8 mouse cellular contexts compared by ENCODE assay signal in the genomic region with DNA sequence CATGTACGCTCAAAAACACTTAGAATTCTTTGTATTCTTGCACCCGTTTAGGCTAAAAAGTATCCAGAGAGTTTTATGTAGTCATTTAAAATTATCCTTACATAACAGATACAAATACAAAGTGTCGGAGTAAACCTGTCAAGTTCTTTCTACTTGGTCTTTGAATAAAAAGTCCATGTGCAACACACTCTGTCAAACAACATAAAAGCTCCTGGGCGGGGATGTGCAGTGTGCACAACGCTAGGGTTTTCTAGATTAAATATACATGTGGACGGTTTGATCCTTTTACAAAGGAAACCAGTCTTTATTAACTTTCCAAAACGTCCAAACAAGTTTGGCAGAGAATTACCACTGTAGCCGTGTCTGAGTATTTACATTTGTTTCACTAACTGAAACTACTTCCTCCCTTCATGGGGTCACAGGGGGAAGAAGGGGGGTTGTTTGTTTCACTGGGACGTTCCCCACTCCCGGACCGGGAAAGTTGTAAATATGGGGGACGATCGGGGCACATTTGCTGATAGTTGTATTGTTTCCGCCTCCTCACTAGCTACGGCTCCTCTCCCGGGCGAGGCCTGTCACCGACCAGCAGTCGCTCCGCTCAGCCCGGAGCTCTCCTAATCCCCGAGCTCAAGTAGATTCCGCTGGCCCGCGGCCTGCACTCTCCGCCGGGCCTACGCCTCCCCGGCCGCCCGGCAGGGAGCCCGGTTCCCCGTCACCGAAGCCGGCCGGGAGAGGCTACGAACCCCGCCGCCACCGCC. TPM values are rescaled to one million over a fixed set of nuclear protein-coding genes. Genes with fewer than 3 reads are reported as not detected.
DNase-seq lines count a peak whose midpoint lies in the region; ATAC-seq and TF ChIP-seq lines count a peak whose summit lies in the region.

No protein-coding gene starts in this region.

- peaks cover 7% of the 10 kb centered on the region for H3K4me1 ChIP-seq in bone marrow macrophage, adult 2 months (ENCODE audit: control insufficient read depth, insufficient read depth, low read length)
- H3K4me1 ChIP-seq in embryonic fibroblast, embryonic 13.5 days (ENCODE audit: control insufficient read depth, insufficient read depth, low read length): peaks cover 4% of the 10 kb centered on the region; the same call in 1 of the 2 replicates
- H3K4me1 ChIP-seq in heart, embryonic 11.5 days (ENCODE audit: control insufficient read depth, insufficient read depth, low read length): peaks cover 2% of the 10 kb centered on the region; the same call in 1 of the 2 replicates
- peaks cover 15% of the 10 kb centered on the region for H3K4me1 ChIP-seq in kidney, embryonic 15.5 days
- H3K4me1 ChIP-seq in liver, embryonic 13.5 days (replicated peaks): peaks cover 34% of the 10 kb centered on the region
- H3K4me1 ChIP-seq in stomach, embryonic 16.5 days (ENCODE audit: control insufficient read depth, insufficient read depth, low read length): peaks cover 9% of the 10 kb centered on the region

- under 1% methylated on average over 40 of the region's 40 CpGs for WGBS in heart, embryonic 11.5 days (ENCODE audit: insufficient replicate concordance)
- WGBS in kidney, embryonic 15.5 days: under 1% methylated on average over 39 of the region's 40 CpGs
- under 1% methylated on average over 40 of the region's 40 CpGs for WGBS in liver, embryonic 13.5 days (ENCODE audit: insufficient replicate concordance)
- WGBS in stomach, embryonic 16.5 days: under 1% methylated on average over 40 of the region's 40 CpGs

- H3K27me3 ChIP-seq in heart, embryonic 11.5 days (ENCODE audit: control insufficient read depth, insufficient read depth, low read length): no peaks in the 10 kb centered on the region
- H3K27me3 ChIP-seq in kidney, embryonic 15.5 days: no peaks in the 10 kb centered on the region
- no peaks in the 10 kb centered on the region for H3K27me3 ChIP-seq in liver, embryonic 13.5 days
- H3K27me3 ChIP-seq in stomach, embryonic 16.5 days (ENCODE audit: control insufficient read depth, insufficient read depth, low read length): no peaks in the 10 kb centered on the region

- peak overlapping the region; percentile 85 for H3K4me3 ChIP-seq in bone marrow macrophage, adult 2 months (ENCODE audit: insufficient read depth, low read length)
- H3K4me3 ChIP-seq in embryonic fibroblast, embryonic 13.5 days (ENCODE audit: insufficient read depth, low read length): peak overlapping the region; percentile 65
- H3K4me3 ChIP-seq in heart, embryonic 11.5 days (ENCODE audit: low read depth, low read length): peak overlapping the region; percentile 98
- peak overlapping the region; percentile 79 for H3K4me3 ChIP-seq in kidney, embryonic 15.5 days (replicated peaks)
- peak overlapping the region; percentile 97 for H3K4me3 ChIP-seq in liver, embryonic 13.5 days (replicated peaks)
- peak overlapping the region; percentile 80 for H3K4me3 ChIP-seq in stomach, embryonic 16.5 days (replicated peaks; ENCODE audit: low read length)

- no peak for TF ChIP-seq CTCF in bone marrow macrophage, adult 2 months (IDR thresholded peaks at IDR 0.05; ENCODE audit: low read depth, low read length)
- TF ChIP-seq CTCF in embryonic fibroblast, embryonic 13.5 days (IDR thresholded peaks at IDR 0.05; ENCODE audit: borderline replicate concordance, insufficient read depth, low read length): no peak

- peak overlapping the region; percentile 96 for H3K27ac ChIP-seq in bone marrow macrophage, adult 2 months (ENCODE audit: insufficient read depth, low read depth, low read length)
- H3K27ac ChIP-seq in embryonic fibroblast, embryonic 13.5 days (ENCODE audit: insufficient read depth, low read length): peak overlapping the region; percentile 94
- H3K27ac ChIP-seq in heart, embryonic 11.5 days (ENCODE audit: low read depth, low read length): peak overlapping the region; percentile 99
- H3K27ac ChIP-seq in kidney, embryonic 15.5 days: peak overlapping the region; percentile 98
- H3K27ac ChIP-seq in liver, embryonic 13.5 days: peak overlapping the region; percentile 99
- peak overlapping the region; percentile 100 for H3K27ac ChIP-seq in stomach, embryonic 16.5 days (ENCODE audit: low read length)

- no peak for TF ChIP-seq POLR2A in bone marrow macrophage, adult 2 months (IDR thresholded peaks at IDR 0.05; ENCODE audit: borderline replicate concordance, low read depth, low read length)
- 0 out of 2 replicates have a peak, but pooled peaks have one; percentile 10 for TF ChIP-seq POLR2A in embryonic fibroblast, embryonic 13.5 days (IDR thresholded peaks at IDR 0.05; ENCODE audit: low read depth, low read length)

- H3K9me3 ChIP-seq in heart, embryonic 11.5 days (replicated peaks; ENCODE audit: control insufficient read depth, low read length): no peaks in the 10 kb centered on the region
- H3K9me3 ChIP-seq in kidney, embryonic 15.5 days (replicated peaks): no peaks in the 10 kb centered on the region
- no peaks in the 10 kb centered on the region for H3K9me3 ChIP-seq in liver, embryonic 13.5 days (replicated peaks)
- no peaks in the 10 kb centered on the region for H3K9me3 ChIP-seq in stomach, embryonic 16.5 days (replicated peaks; ENCODE audit: control insufficient read depth, low read length)

- peak overlapping the region; percentile 91 for H3K4me2 ChIP-seq in heart, embryonic 11.5 days
- peak overlapping the region; percentile 96 for H3K4me2 ChIP-seq in kidney, embryonic 15.5 days
- peak overlapping the region; percentile 95 for H3K4me2 ChIP-seq in liver, embryonic 13.5 days
- peak overlapping the region; percentile 91 for H3K4me2 ChIP-seq in stomach, embryonic 16.5 days (ENCODE audit: low read depth, low read length)

- peak; percentile 55; the same call in 1 of the 2 replicates for ATAC-seq in heart, embryonic 11.5 days (replicated peaks; ENCODE audit: insufficient number of reproducible peaks, low FRiP score, low TSS enrichment)
- ATAC-seq in kidney, embryonic 15.5 days (replicated peaks; ENCODE audit: low FRiP score): peak; percentile 43
- ATAC-seq in liver, embryonic 13.5 days (ENCODE audit: low read depth): peak; percentile 45
- peak; percentile 60 for ATAC-seq in stomach, embryonic 16.5 days (ENCODE audit: insufficient read depth, low FRiP score)

- H3K36me3 ChIP-seq in heart, embryonic 11.5 days (ENCODE audit: control insufficient read depth, insufficient read depth, low read length): no peaks in the 10 kb centered on the region
- H3K36me3 ChIP-seq in kidney, embryonic 15.5 days: no peaks in the 10 kb centered on the region
- no peaks in the 10 kb centered on the region for H3K36me3 ChIP-seq in liver, embryonic 13.5 days
- H3K36me3 ChIP-seq in stomach, embryonic 16.5 days (ENCODE audit: control insufficient read depth, insufficient read depth, low read length): no peaks in the 10 kb centered on the region

- DNase-seq in CD4-positive, CD25-positive, alpha-beta regulatory T cell, adult 2 months (ENCODE audit: low read depth, low spot score): peak; percentile 80
- peak; percentile 61 for DNase-seq in liver, embryonic 13.5 days
- peak; percentile 60 to 71 for DNase-seq in natural killer cell, adult 2 months (ENCODE audit: low spot score in 2 of 2)

- peak overlapping the region; percentile 98 for H3K9ac ChIP-seq in heart, embryonic 11.5 days (ENCODE audit: low read depth, low read length)
- peak overlapping the region; percentile 86 for H3K9ac ChIP-seq in kidney, embryonic 15.5 days
- peak overlapping the region; percentile 99 for H3K9ac ChIP-seq in liver, embryonic 13.5 days
- H3K9ac ChIP-seq in stomach, embryonic 16.5 days (ENCODE audit: low read length): peak overlapping the region; percentile 100

RNA-seq across cellular contexts. Expression of gene Nipbl, which starts 0.9 kb away (rescaled TPM):
- 38.6 and 43.3 TPM in 2 replicates for polyA plus RNA-seq in bone marrow macrophage, adult 2 months (2012; ENCODE audit: insufficient read depth, insufficient read length, missing spikeins)
- polyA plus RNA-seq in embryonic fibroblast, embryonic 13.5 days (2011; ENCODE audit: insufficient read length, low read depth, missing spikeins): 40.3 and 48.7 TPM in 2 replicates
- polyA plus RNA-seq in heart, embryonic 11.5 days (2014; fragmentation: Nextera tagmentation; extraction: Ambion mirVana): 14.7 and 17.5 TPM in 2 replicates
- 18.3 and 18.7 TPM in 2 replicates for polyA plus RNA-seq in kidney, embryonic 15.5 days (2015; fragmentation: Nextera tagmentation; extraction: Ambion mirVana)
- polyA plus RNA-seq in liver, embryonic 13.5 days (2015; fragmentation: Nextera tagmentation; extraction: Ambion mirVana): 6.7 and 7.4 TPM in 2 replicates
- polyA plus RNA-seq in stomach, embryonic 16.5 days (2015; fragmentation: Nextera tagmentation; extraction: Ambion mirVana): 14.4 and 15.7 TPM in 2 replicates

Comparison
In these comparisons a context has a peak if more than half of its experiments do, and no peak if none do; other contexts are left out.
1. Peak in every context shown above with its lines: DNase-seq, ATAC-seq, H3K4me3 ChIP-seq and H3K27ac ChIP-seq.